Mouse (Mus musculus) v-Abl transformed pro-B cells (cell line): ENCODE measurements around the gene Klhl5.

Source experiments
- in situ Hi-C, 2 experiments: fragments of 400-800 bp; cut with MboI; formaldehyde crosslinking; loops; one replicate each; pipeline ENCODE4 v1.15.1; 2025; ENCODE audit not compliant: unreplicated experiment in 2 of 2

The Klhl5 gene

GRCm38 (mm10) chr5:65181794-65182169 is 74.4 kb downstream of the Klhl5 start:
- in situ Hi-C loops, result no loop called here

- in situ Hi-C loops, result no loop called here
Observed at GRCm38 (mm10) chr5:65182268-65182667, 74.9 kb downstream of the Klhl5 start.

- in situ Hi-C loops, result no loop called here
Observed at GRCm38 (mm10) chr5:65191601-65192000, 84.3 kb downstream of the Klhl5 start.

GRCm38 (mm10) chr5:65194441-65194840 is 87.1 kb downstream of the Klhl5 start:
- in situ Hi-C loops, result no loop called here

- in situ Hi-C loops, result loop anchor here (10.0 to 25.0 kb wide), 3 partner anchors 187 to 312 kb away; no protein-coding TSS in a partner anchor
Observed at GRCm38 (mm10) chr5:65199346-65200128, 92.2 kb downstream of the Klhl5 start, which contains the start of gene Wdr19. Wdr19 (plus strand) TSS chr5:65199696.

- in situ Hi-C loops, result loop anchor here (10.0 to 25.0 kb wide), 3 partner anchors 192 to 317 kb away; no protein-coding TSS in a partner anchor
Observed at GRCm38 (mm10) chr5:65204726-65205125, 97.4 kb downstream of the Klhl5 start.

- in situ Hi-C loops, result loop anchor here (10.0 to 25.0 kb wide), 3 partner anchors 201 to 329 kb away; no protein-coding TSS in a partner anchor
Observed at GRCm38 (mm10) chr5:65213321-65213720, 106.0 kb downstream of the Klhl5 start.
